Mouse (Mus musculus) ovary, postnatal 14 days (tissue): ENCODE data around the gene Ttc39b.

ENCODE experiments used
- DNase-seq: peaks from one replicate; pipeline ENCODE4 v3.0.0; 2022; ENCODE audit warnings: low spot score

The Ttc39b gene

DNA sequence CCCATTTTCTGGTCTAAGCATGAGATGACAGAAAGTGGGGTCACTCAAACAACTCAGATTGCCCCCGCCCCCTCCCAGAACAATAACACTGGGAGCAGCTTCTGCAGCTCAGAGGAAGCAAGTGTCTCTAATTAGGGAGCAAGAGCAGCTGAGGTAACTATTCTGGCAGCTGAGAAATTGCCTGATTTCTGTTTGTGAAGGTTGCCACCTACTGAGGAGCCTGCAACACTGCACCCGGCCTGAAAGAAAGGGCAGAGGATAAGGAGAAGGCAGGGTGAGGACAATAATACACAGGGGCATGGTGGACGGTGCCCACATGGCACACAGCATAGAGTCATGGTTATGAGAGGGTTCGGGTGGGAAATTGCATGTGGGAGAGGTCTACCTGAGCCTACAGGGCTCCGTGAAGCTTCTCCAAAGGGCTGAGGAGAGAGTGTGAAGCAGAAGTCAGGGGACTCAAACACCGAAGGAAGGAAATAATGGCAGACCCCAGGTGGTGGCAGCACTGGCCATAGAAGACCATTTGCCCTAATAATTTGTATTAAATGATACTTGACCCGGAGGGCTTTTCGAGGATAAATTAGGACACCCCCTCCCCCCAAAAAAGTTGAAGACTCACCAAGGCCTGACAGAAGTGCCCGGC lies 140.6 kb downstream of the Ttc39b start:
- peak; percentile 54 for DNase-seq

DNA sequence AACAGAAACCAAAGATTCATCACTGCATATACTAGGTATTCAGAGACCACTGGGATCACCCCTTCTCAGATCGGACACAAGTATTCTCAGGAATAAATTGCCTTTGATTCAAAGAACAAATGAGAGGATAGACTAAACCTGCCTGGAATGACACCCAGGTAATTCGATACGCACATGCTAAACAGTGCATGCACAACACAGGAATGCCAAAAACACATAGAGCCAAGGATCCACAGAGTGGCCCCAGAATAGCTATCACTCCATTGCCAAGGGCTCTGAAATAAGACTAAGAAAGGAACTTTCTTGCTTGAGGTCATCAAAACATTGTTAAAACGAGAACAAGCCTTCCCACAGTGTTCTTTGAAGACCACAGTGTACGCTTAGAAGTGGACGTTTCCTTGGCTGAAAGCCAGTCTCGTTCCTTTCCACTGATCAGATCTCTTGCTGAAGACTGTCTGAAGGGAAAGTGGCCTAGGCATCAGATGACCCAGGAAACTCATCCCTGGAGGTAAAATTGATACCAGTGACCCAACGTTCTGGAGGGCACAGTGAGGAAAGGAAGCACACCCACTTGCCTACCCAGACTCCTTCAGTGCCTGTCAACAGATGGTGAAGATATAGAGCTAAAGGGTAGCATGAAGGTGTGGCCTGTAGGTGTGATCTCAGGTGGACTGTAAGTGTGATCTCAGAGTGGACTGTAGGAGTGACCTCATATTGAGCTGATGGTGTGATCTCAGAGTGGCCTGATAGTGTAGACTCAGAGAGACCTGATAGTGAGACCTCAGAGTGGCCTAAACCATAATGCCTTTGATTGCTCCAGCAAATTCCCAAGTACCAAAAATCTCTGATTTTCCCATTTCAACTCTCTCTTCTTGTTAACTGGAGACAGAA lies 141.6 kb downstream of the Ttc39b start:
- no peak for DNase-seq

DNA sequence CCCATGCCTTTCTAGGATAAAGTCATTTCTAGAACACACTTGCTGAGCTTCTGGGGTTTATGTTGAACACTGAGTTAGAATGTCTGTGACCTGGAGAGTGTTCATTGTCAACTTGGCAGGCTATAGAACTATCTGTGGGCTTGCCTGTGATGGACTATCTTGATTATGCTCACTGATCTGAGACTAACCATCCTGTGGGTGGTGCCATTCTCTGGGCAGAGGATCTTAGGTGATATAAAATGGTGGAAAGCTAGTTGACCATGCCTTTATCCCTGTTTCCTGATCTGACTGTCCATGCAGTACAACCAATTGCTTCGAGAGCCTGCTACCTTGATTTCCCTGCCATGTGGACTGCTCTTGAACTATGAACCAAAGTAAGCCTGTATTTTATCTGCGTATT lies 146.6 kb downstream of the Ttc39b start:
- DNase-seq: no peak

GRCm38 (mm10) chr4:83174946-83175345 lies 149.1 kb downstream of the Ttc39b start:
- DNase-seq: no peak

DNA sequence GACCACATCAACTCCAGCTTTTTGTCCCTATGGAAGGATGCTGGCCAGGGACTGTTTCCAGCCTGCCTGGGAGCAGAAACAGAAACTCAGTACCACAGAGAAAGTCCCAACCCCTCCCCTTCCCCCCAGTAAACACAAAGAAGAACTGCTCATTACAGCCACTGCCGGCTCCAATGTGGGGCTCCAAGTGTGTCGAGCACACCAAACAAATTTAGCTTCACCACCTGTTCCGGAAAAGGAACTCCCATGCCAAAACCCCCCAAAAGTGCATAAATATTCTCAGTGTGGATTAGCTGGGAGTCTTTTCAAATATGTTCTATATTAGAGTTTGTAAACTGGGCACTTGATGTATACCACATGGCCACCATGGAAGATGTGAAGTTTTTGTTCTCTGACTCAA lies 151.8 kb downstream of the Ttc39b start:
- DNase-seq: no peak

DNA sequence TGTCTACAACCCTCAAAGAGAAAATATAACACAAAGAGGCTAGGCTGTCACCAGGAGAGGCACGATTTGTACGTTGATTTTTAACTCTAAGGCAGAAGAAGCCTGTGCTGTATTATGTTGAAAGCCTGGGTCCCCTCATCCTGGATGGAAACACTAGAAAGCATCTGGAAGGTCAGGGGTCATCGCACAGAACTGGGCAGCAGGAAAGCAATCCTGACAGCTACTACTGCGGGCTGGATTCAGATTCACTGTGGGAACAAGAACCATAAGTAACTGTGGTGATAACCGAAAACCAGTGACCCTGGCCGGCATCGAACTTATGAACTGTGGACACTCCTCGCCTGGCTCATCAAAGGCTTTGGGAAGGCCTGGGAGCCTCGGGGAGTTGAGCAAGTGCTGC lies 153.3 kb downstream of the Ttc39b start:
- DNase-seq: no peak
